Mouse (Mus musculus): ENCODE results near the gene Kprp. TPM values are rescaled to one million over a fixed set of nuclear protein-coding genes. Genes with fewer than 3 reads are reported as not detected.
"Not testable (repeated sequence)": the region's sequence is repeated elsewhere in the genome, so short reads cannot be mapped to it uniquely, and the experiment has no call there.

Gene Kprp
- not detected in 2 replicates for polyA plus RNA-seq (2015; fragmentation: Nextera tagmentation; extraction: Ambion mirVana)

DNA sequence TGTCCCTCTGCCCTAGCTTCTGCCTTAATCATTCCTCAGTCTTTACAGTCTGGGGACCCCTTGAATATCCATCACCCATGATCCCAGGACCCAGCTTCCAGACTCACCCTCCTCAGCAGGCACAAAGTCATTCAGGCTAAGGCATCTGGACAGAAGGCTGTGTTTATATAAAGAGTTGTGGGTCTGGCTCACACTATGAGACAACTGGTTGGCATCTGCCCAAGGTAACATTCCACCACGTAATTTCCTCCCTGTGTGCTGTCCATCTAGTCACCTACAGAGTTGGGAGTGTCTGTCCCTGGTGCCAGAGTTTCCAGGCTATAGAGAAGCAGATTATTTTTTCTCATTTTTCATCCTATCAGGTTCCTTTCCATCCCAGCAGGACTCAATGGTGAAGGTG is at the start of gene Kprp:
TSS of gene Kprp (minus strand) at position 140 of the 400 bp plus-strand sequence.
- no peak for ATAC-seq (ENCODE audit: insufficient read depth)
- Histone ChIP-seq H3K27me3 (no peaks in the 10 kb centered on the region), H3K4me3 (replicated peaks) (no peak within 1 kb of the TSS), H3K27ac (replicated peaks) (no peak within 1 kb of the TSS), H3K4me2 (no peak within 1 kb of the TSS), H3K9me3 (replicated peaks) (no peaks in the 10 kb centered on the region), H3K36me3 (replicated peaks) (no peaks in the 10 kb centered on the region), H3K4me1 (replicated peaks) (no peaks in the 10 kb centered on the region), H3K9ac (no peak within 1 kb of the TSS)
- 33% methylated on average over 1 of the region's 1 CpGs for WGBS (ENCODE audit: insufficient replicate concordance)

DNA sequence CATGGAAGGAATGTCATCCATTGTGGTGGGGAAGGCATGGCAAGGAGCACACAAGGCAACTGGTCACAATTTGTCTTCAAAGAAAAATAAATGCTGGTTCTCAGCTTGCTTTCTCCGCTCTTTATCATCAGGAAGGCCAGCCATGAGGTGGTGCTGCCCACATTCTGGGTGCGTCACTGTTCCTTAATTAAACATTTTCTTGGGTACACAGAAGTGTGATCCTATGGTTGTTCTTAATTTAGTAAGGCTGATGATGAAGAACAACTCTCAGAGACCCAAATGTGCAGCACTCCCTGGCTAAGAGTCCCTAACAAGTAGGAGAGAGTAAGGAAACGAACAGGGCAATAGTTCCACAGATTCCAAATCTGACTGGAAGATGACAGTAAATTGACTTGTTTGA is 47.1 kb upstream of the Kprp start:
- Histone ChIP-seq H3K4me2 (no peak overlapping the region), H3K27ac (replicated peaks) (no peak overlapping the region), H3K36me3 (replicated peaks) (no peaks in the 10 kb centered on the region), H3K9me3 (replicated peaks) (no peaks in the 10 kb centered on the region), H3K4me3 (replicated peaks) (no peak overlapping the region), H3K9ac (no peak overlapping the region), H3K4me1 (replicated peaks) (no peaks in the 10 kb centered on the region), H3K27me3 (no peaks in the 10 kb centered on the region)
- WGBS (ENCODE audit: insufficient replicate concordance) = 55% methylated on average over 3 of the region's 3 CpGs
- no peak for ATAC-seq (ENCODE audit: insufficient read depth)

DNA sequence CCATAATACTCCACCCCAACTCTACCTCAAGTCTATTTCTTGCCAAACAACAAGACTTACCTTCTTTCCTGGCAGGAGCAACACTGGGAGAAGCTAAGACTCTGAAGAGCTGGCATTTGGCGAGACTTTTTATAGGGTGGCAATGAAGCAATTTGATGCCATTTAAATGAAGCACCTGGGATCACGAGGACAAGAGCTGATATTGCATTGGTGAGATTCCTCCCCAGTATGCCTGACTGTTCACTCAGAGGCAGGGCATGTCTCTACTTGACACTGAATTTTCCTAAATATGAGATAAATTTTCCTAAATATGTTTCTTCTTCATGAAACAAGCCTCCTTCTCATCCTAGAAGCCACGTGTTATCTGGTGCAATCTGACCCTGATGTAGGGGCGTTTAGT is 43.1 kb upstream of the Kprp start, which contains the start of gene 2310050C09Rik:
TSS of gene 2310050C09Rik (minus strand) at position 101 of the 400 bp plus-strand sequence.
- no peaks in the 10 kb centered on the region for H3K27me3 ChIP-seq
- H3K9ac ChIP-seq = no peak within 1 kb of the TSS
- no peak within 1 kb of the TSS for H3K27ac ChIP-seq (replicated peaks)
- ATAC-seq (ENCODE audit: insufficient read depth) = no peak
- no peaks in the 10 kb centered on the region for H3K9me3 ChIP-seq (replicated peaks)
- H3K36me3 ChIP-seq (replicated peaks) = no peaks in the 10 kb centered on the region
- no peaks in the 10 kb centered on the region for H3K4me1 ChIP-seq (replicated peaks)
- H3K4me2 ChIP-seq = no peak within 1 kb of the TSS
- WGBS (ENCODE audit: insufficient replicate concordance) = 52% methylated on average over 4 of the region's 4 CpGs
- no peak within 1 kb of the TSS for H3K4me3 ChIP-seq (replicated peaks)

DNA sequence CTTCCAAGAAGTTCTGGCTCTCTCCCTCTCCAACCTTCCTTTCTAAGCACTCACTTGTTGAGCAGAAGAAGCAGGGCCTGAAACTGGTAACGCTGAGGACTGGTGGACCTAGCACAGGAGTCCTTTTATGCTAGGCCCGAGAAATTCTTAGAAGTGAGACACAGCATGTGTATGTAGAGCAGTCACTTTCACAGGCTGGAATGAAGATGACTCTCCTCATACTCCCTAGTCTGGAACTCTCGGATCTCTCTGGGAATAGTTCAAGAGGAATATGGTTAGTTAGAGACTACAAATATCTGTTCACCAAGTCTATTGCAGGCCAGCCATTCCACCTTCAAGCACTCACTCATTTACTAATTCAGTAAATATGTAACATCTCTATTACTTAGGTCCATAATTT is 24.1 kb upstream of the Kprp start, which contains the start of gene Lce1l:
TSS of gene Lce1l (minus strand) at position 101 of the 400 bp plus-strand sequence.
- WGBS (ENCODE audit: insufficient replicate concordance) = 67% methylated on average over 3 of the region's 3 CpGs
- H3K27ac ChIP-seq (replicated peaks) = no peak within 1 kb of the TSS
- ATAC-seq (ENCODE audit: insufficient read depth) = no peak
- H3K27me3 ChIP-seq = no peaks in the 10 kb centered on the region
- no peaks in the 10 kb centered on the region for H3K36me3 ChIP-seq (replicated peaks)
- no peak within 1 kb of the TSS for H3K4me2 ChIP-seq
- no peak within 1 kb of the TSS for H3K4me3 ChIP-seq (replicated peaks)
- no peaks in the 10 kb centered on the region for H3K4me1 ChIP-seq (replicated peaks)
- H3K9me3 ChIP-seq (replicated peaks) = no peaks in the 10 kb centered on the region
- no peak within 1 kb of the TSS for H3K9ac ChIP-seq

DNA sequence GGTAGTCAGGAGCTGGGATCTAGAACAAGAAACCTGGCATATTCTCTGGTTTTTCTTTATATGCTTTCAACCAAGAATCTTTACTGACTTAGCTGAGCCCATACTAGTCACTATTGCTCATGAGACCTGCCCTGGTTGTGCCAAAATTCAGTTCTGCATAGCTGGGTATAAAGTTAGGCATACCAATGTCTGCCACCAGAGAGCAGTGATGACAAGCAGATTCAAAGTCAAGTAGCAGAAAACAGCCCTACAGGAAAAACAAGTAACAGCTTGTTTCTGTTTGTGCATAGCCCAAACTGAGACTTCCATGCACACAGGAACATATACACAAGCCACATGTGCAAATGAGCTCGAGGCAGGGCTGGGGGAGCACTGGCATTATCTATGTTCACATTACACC is 1.2 kb downstream of the Kprp start:
- no peak overlapping the region for H3K4me3 ChIP-seq (replicated peaks)
- no peak for ATAC-seq (ENCODE audit: insufficient read depth)
- no peaks in the 10 kb centered on the region for H3K4me1 ChIP-seq (replicated peaks)
- WGBS (ENCODE audit: insufficient replicate concordance) = 14% methylated on average over 1 of the region's 1 CpGs
- no peaks in the 10 kb centered on the region for H3K9me3 ChIP-seq (replicated peaks)
- no peak overlapping the region for H3K27ac ChIP-seq (replicated peaks)
- H3K9ac ChIP-seq = no peak overlapping the region
- H3K36me3 ChIP-seq (replicated peaks) = no peaks in the 10 kb centered on the region
- no peaks in the 10 kb centered on the region for H3K27me3 ChIP-seq
- no peak overlapping the region for H3K4me2 ChIP-seq

DNA sequence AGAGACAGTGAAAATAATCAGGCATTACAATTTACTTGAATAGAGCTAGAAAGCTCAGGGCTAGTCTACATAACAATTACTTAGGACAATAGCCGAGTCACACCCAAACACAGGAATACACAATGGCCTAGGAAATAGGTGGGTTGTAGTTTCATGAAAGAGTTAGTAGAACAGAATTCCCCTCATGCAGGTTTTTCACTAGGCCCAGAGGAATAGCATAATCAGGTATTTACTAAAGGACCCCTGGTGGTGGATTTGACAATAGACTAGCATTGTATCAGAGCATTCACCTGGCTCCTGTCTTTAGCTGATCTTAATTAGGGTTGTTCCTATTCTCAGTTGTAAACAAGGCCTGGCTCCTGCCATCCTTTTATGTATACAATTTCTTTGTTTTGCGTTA is 11.0 kb downstream of the Kprp start:
- not testable (repeated sequence) for H3K4me2 ChIP-seq; H3K9me3 ChIP-seq (replicated peaks); H3K36me3 ChIP-seq (replicated peaks); H3K4me3 ChIP-seq (replicated peaks); ATAC-seq (ENCODE audit: insufficient read depth); H3K4me1 ChIP-seq (replicated peaks); H3K27me3 ChIP-seq; H3K27ac ChIP-seq (replicated peaks); H3K9ac ChIP-seq
- WGBS (ENCODE audit: insufficient replicate concordance) = 68% methylated on average over 2 of the region's 2 CpGs

DNA sequence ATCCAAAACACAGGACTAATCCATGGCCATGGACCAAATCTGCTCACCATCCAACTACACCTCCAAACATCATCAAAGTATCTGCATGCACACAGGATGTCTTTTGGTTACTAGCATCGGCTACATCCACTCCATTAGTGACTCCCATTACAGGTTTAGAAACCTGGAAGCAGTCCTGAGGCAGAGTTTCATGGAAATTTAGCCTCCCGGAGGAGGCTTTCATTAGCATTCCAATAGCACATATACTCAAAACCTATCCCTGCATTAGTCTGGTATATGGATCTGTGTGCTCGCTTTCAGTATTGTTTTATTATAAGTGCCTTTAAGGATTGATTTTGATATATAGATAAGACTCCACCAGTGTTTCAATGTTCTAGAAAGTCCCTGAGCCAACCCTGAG is 11.5 kb downstream of the Kprp start:
- no peak overlapping the region for H3K27ac ChIP-seq (replicated peaks)
- no peak overlapping the region for H3K9ac ChIP-seq
- ATAC-seq (ENCODE audit: insufficient read depth) = no peak
- H3K4me2 ChIP-seq = no peak overlapping the region
- H3K27me3 ChIP-seq = no peaks in the 10 kb centered on the region
- H3K4me1 ChIP-seq (replicated peaks) = no peaks in the 10 kb centered on the region
- 65% methylated on average over 3 of the region's 3 CpGs for WGBS (ENCODE audit: insufficient replicate concordance)
- H3K36me3 ChIP-seq (replicated peaks) = no peaks in the 10 kb centered on the region
- no peaks in the 10 kb centered on the region for H3K9me3 ChIP-seq (replicated peaks)
- H3K4me3 ChIP-seq (replicated peaks) = no peak overlapping the region

DNA sequence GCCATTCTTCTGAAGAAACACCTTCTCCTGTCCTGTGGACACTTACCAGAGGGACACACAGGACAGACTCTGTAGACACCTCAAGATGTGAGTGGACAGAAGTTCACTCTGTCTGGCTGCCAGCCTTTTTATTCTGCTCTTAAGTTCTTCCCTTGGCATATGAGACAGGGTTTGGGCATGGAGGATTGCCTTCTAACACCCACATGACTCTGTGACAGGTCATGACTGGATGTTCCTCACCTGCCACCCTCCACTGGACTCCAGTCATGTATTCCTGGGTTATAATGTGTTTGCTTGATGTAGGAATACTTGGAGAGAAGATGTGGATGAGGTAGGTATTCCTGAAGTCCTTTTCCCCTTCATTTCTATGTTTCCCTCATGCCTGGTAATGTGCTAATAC is 19.3 kb downstream of the Kprp start, which contains the start of gene Lce1k:
TSS of gene Lce1k (minus strand) at position 101 of the 400 bp plus-strand sequence.
- Histone ChIP-seq H3K9me3 (replicated peaks) (no peaks in the 10 kb centered on the region), H3K27me3 (no peaks in the 10 kb centered on the region), H3K4me1 (replicated peaks) (no peaks in the 10 kb centered on the region), H3K4me2 (no peak within 1 kb of the TSS), H3K4me3 (replicated peaks) (no peak within 1 kb of the TSS), H3K27ac (replicated peaks) (no peak within 1 kb of the TSS), H3K36me3 (replicated peaks) (no peaks in the 10 kb centered on the region), H3K9ac (no peak within 1 kb of the TSS)
- ATAC-seq (ENCODE audit: insufficient read depth) = no peak

DNA sequence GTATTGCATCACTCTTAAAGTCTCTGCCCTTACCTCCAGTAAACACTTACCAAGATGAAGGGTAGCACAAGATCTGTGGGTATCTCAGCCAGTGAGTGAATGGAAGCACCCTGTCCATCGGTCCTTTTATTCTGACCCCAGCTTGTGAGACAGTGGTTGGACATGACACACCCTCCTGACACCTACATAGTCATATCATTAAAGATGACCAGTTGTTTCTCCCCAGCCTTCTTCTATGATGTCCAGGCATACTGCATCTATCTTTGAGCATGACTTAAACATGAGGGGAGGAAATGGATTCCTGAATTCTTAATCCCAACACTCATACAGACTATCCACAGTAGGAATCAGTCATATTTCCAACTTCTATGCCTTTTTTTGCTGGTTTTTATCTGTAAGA is 36.6 kb downstream of the Kprp start, which contains the start of gene Lce1j:
TSS of gene Lce1j (minus strand) at position 101 of the 400 bp plus-strand sequence.
- no peaks in the 10 kb centered on the region for H3K27me3 ChIP-seq
- H3K4me3 ChIP-seq (replicated peaks) = no peak within 1 kb of the TSS
- no peaks in the 10 kb centered on the region for H3K36me3 ChIP-seq (replicated peaks)
- no peak within 1 kb of the TSS for H3K4me2 ChIP-seq
- no peaks in the 10 kb centered on the region for H3K4me1 ChIP-seq (replicated peaks)
- ATAC-seq (ENCODE audit: insufficient read depth) = no peak
- H3K27ac ChIP-seq (replicated peaks) = no peak within 1 kb of the TSS
- WGBS (ENCODE audit: insufficient replicate concordance) = 50% methylated on average over 1 of the region's 1 CpGs
- no peaks in the 10 kb centered on the region for H3K9me3 ChIP-seq (replicated peaks)
- no peak within 1 kb of the TSS for H3K9ac ChIP-seq

DNA sequence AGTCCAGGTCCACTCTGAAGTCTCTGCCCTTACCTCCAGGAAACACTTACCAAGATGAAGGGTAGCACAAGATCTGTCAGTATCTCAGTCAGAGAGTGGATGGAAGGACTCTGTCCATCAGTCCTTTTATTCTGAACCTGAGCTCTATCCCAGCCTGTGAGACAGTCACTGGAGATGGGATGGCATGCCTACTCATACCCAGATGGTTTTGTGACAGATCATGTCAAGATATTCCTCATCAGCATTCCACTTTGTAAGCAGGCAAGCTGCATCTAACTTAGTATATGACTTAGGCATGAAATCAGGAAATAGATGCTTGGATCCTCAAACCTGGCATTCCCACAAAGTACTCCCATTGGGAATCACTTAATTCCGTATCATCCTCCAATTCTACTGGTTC is 48.2 kb downstream of the Kprp start, which contains the start of gene Lce1i:
TSS of gene Lce1i (minus strand) at position 101 of the 400 bp plus-strand sequence.
- H3K9ac ChIP-seq = no peak within 1 kb of the TSS
- H3K9me3 ChIP-seq (replicated peaks) = no peaks in the 10 kb centered on the region
- H3K4me1 ChIP-seq (replicated peaks) = no peaks in the 10 kb centered on the region
- H3K36me3 ChIP-seq (replicated peaks) = no peaks in the 10 kb centered on the region
- H3K4me3 ChIP-seq (replicated peaks) = no peak within 1 kb of the TSS
- no peak within 1 kb of the TSS for H3K27ac ChIP-seq (replicated peaks)
- no peak for ATAC-seq (ENCODE audit: insufficient read depth)
- no peaks in the 10 kb centered on the region for H3K27me3 ChIP-seq
- H3K4me2 ChIP-seq = no peak within 1 kb of the TSS
- 29% methylated on average over 1 of the region's 1 CpGs for WGBS (ENCODE audit: insufficient replicate concordance)

Data from liver, embryonic 15.5 days (tissue).